Mouse (Mus musculus): ENCODE results near the gene Myo9a. TPM values are rescaled to one million over a fixed set of nuclear protein-coding genes. Genes with fewer than 3 reads are reported as not detected.

Myo9a gene
- total and polyA plus RNA-seq, 3 experiments, result 3.3 to 131 (median 4.5) TPM

- Histone ChIP-seq H3K4me1 (ENCODE audit: control insufficient read depth in 1 of 2, insufficient read depth in 2 of 2, low read length in 2 of 2) (no peaks in the 10 kb centered on the region), H3K4me3 (ENCODE audit: control insufficient read depth in 1 of 2, insufficient read depth in 1 of 2, low read depth in 2 of 2, low read length in 2 of 2) (no peak overlapping the region), H3K9me3 (replicated peaks; ENCODE audit: insufficient read depth, low read length) (no peaks in the 10 kb centered on the region), H3K79me2 (ENCODE audit: control insufficient read depth, insufficient read depth, low read length, poor library complexity) (no peaks in the 10 kb centered on the region), H3K27ac (ENCODE audit: control insufficient read depth, low read depth, low read length) (no peak overlapping the region), H3K27me3 (ENCODE audit: control insufficient read depth in 1 of 2, insufficient read depth in 2 of 2, low read length in 2 of 2) (peaks cover 1 to 5% of the 10 kb centered on the region in 2 experiments; a peak in 3 of 4 replicates), H3K36me3 (ENCODE audit: control insufficient read depth in 1 of 2, insufficient read depth in 2 of 2, low read length in 2 of 2) (no peaks in the 10 kb centered on the region), H3K9ac (ENCODE audit: control insufficient read depth, low read depth, low read length, poor library complexity, severe bottlenecking) (no peak overlapping the region)
- no peak for DNase-seq (ENCODE audit: low read depth, low spot score)
- no peak for TF ChIP-seq KAT2A (conservative IDR thresholded peaks at IDR 0.05; ENCODE audit: low read depth, low read length)
- TF ChIP-seq HCFC1 (IDR thresholded peaks at IDR 0.05; ENCODE audit: low read depth, low read length), result no peak
- no peak for TF ChIP-seq UBTF (IDR thresholded peaks at IDR 0.05; ENCODE audit: borderline replicate concordance, insufficient read depth, low read depth, low read length)
- no peak for TF ChIP-seq POLR2AphosphoS2 (IDR thresholded peaks at IDR 0.05; ENCODE audit: low read length)
- TF ChIP-seq MXI1 (IDR thresholded peaks at IDR 0.05; ENCODE audit: low read depth, low read length), result no peak
- no peak for TF ChIP-seq SMC3 (IDR thresholded peaks at IDR 0.05; ENCODE audit: low read depth, low read length)
- no peak for TF ChIP-seq NRF1 (IDR thresholded peaks at IDR 0.05; ENCODE audit: insufficient read depth, low read depth, low read length, poor library complexity, severe bottlenecking)
- no peak for TF ChIP-seq SIN3A (IDR thresholded peaks at IDR 0.05; ENCODE audit: low read length)
- TF ChIP-seq USF2 (IDR thresholded peaks at IDR 0.05; ENCODE audit: borderline replicate concordance in 1 of 2, insufficient read depth in 1 of 2, low read depth in 1 of 2, low read length in 2 of 2), result no peak
- TF ChIP-seq JUND (IDR thresholded peaks at IDR 0.05; ENCODE audit: low read depth, low read length), result no peak
- TF ChIP-seq CTCF (IDR thresholded peaks at IDR 0.05 in 2 of 3, conservative IDR thresholded peaks at IDR 0.05 in 1 of 3; ENCODE audit: control insufficient read depth in 1 of 3, insufficient read depth in 1 of 3, low read depth in 2 of 3, low read length in 3 of 3, poor library complexity in 1 of 3, severe bottlenecking in 1 of 3), result no peak
- no peak for TF ChIP-seq MYB (IDR thresholded peaks at IDR 0.05; ENCODE audit: low read depth, low read length)
These were observed 210.7 kb downstream of the Myo9a start for GRCm38 (mm10) chr9:59961201-59961955.

- H3K36me3 ChIP-seq (ENCODE audit: control insufficient read depth in 1 of 2, insufficient read depth in 2 of 2, low read length in 2 of 2), result no peaks in the 10 kb centered on the region
- H3K9me3 ChIP-seq (replicated peaks; ENCODE audit: insufficient read depth, low read length), result no peaks in the 10 kb centered on the region
- H3K27ac ChIP-seq (ENCODE audit: control insufficient read depth, low read depth, low read length), result no peak overlapping the region
- no peaks in the 10 kb centered on the region for H3K4me1 ChIP-seq (ENCODE audit: control insufficient read depth in 1 of 2, insufficient read depth in 2 of 2, low read length in 2 of 2)
- no peaks in the 10 kb centered on the region for H3K27me3 ChIP-seq (ENCODE audit: control insufficient read depth in 1 of 2, insufficient read depth in 2 of 2, low read length in 2 of 2)
- no peaks in the 10 kb centered on the region for H3K79me2 ChIP-seq (ENCODE audit: control insufficient read depth, insufficient read depth, low read length, poor library complexity)
- no peak overlapping the region for H3K9ac ChIP-seq (ENCODE audit: control insufficient read depth, low read depth, low read length, poor library complexity, severe bottlenecking)
- no peak overlapping the region for H3K4me3 ChIP-seq (ENCODE audit: control insufficient read depth in 1 of 2, insufficient read depth in 1 of 2, low read depth in 2 of 2, low read length in 2 of 2)
- no peak for TF ChIP-seq ZMIZ1 (IDR thresholded peaks at IDR 0.05; ENCODE audit: low read depth, low read length)
- TF ChIP-seq ETS1 (IDR thresholded peaks at IDR 0.05; ENCODE audit: low read depth, low read length), result no peak
- no peak for TF ChIP-seq CHD2 (IDR thresholded peaks at IDR 0.05; ENCODE audit: low read length)
- no peak for TF ChIP-seq POLR2AphosphoS5 (IDR thresholded peaks at IDR 0.05; ENCODE audit: borderline replicate concordance, low read depth, low read length)
- no peak for TF ChIP-seq MAZ (IDR thresholded peaks at IDR 0.05; ENCODE audit: low read depth, low read length)
- no peak for TF ChIP-seq GABPA (IDR thresholded peaks at IDR 0.05; ENCODE audit: low read depth, low read length)
- TF ChIP-seq RCOR1 (IDR thresholded peaks at IDR 0.05; ENCODE audit: low read depth, low read length), result no peak
- TF ChIP-seq TBP (IDR thresholded peaks at IDR 0.05; ENCODE audit: low read depth, low read length), result no peak
- TF ChIP-seq USF2 (IDR thresholded peaks at IDR 0.05; ENCODE audit: borderline replicate concordance in 1 of 2, insufficient read depth in 1 of 2, low read depth in 1 of 2, low read length in 2 of 2), result no peak
- no peak for TF ChIP-seq BHLHE40 (IDR thresholded peaks at IDR 0.05; ENCODE audit: borderline replicate concordance, low read depth, low read length)
- no peak for DNase-seq (ENCODE audit: low read depth, low spot score)
These were observed 213.7 kb downstream of the Myo9a start for GRCm38 (mm10) chr9:59964367-59964766.
